Mouse (Mus musculus) C2C12 (cell line): ENCODE measurements around the gene Kcnip3. TPM values are rescaled to one million over a fixed set of nuclear protein-coding genes. Genes with fewer than 3 reads are reported as not detected.

Source experiments
- H3K27me3 ChIP-seq: one replicate; pipeline ENCODE4 v1.6.1; 2011; ENCODE audit not compliant: control insufficient read depth, insufficient read depth, insufficient read length
- H3K36me3 ChIP-seq: one replicate; pipeline ENCODE4 v1.6.1; 2011; ENCODE audit not compliant: control insufficient read depth, insufficient read depth
- H3K4me3 ChIP-seq: one replicate; pipeline ENCODE4 v1.5.1; 2011; ENCODE audit warnings: mild to moderate bottlenecking, control low read depth; ENCODE audit not compliant: poor library complexity, insufficient read depth, severe bottlenecking
- H3K79me2 ChIP-seq: one replicate; pipeline ENCODE4 v1.6.1; 2011; ENCODE audit not compliant: control insufficient read depth, insufficient read depth
- H3K79me3 ChIP-seq: one replicate; pipeline ENCODE4 v1.6.1; 2011; ENCODE audit warnings: low read depth, control low read depth
- H3ac ChIP-seq: one replicate; pipeline ENCODE3; 2011; ENCODE audit warnings: low read depth; ENCODE audit not compliant: control insufficient read depth, insufficient read length
- CEBPB ChIP-seq: IDR thresholded peaks from one replicate; pipeline ENCODE4 v1.6.1; 2011; ENCODE audit warnings: low read depth, mild to moderate bottlenecking, control low read depth, moderate library complexity
- CTCF ChIP-seq: IDR thresholded peaks from one replicate; pipeline ENCODE4 v1.5.1; 2011; ENCODE audit not compliant: control insufficient read depth, insufficient read depth, insufficient read length
- FOSL1 ChIP-seq: IDR thresholded peaks from one replicate; pipeline ENCODE4 v1.8.0; 2011; ENCODE audit warnings: mild to moderate bottlenecking, low read length; ENCODE audit not compliant: poor library complexity, insufficient read depth, severe bottlenecking
- MAX ChIP-seq: IDR thresholded peaks from one replicate; pipeline ENCODE4 v1.6.1; 2011; ENCODE audit warnings: mild to moderate bottlenecking, control low read depth
- MYOD1 ChIP-seq: IDR thresholded peaks from one replicate; pipeline ENCODE4 v1.6.1; 2011; ENCODE audit warnings: low read depth; ENCODE audit not compliant: control insufficient read depth, insufficient read length
- MYOG ChIP-seq: IDR thresholded peaks from one replicate; pipeline ENCODE4 v1.6.1; 2011; ENCODE audit not compliant: control insufficient read depth, insufficient read length; ENCODE audit errors: extremely low read depth
- USF1 ChIP-seq: IDR thresholded peaks from one replicate; pipeline ENCODE4 v1.6.1; 2011; ENCODE audit warnings: low read depth, mild to moderate bottlenecking, control low read depth, moderate library complexity
- polyA plus RNA-seq: library from polyadenylated mRNA; unstranded; fragments of >200 nt; fragmentation: generic; extraction: Trizol; gene quantifications from one replicate; pipeline ENCODE4 v1.2.1, GENCODE M21; 2012; ENCODE audit warnings: missing spikeins

Kcnip3 gene
- polyA plus RNA-seq, 1 experiment: 0.33 TPM

- TF ChIP-seq MYOD1: no peak
- no peak for TF ChIP-seq FOSL1
- no peak for TF ChIP-seq CTCF
- TF ChIP-seq CEBPB: no peak
- no peak for TF ChIP-seq MYOG
- no peak for TF ChIP-seq MAX
- no peak for TF ChIP-seq USF1
- Histone ChIP-seq H3K4me3 (no peak overlapping the region), H3K79me2 (no peaks in the 10 kb centered on the region), H3ac (no peak overlapping the region), H3K79me3 (no peaks in the 10 kb centered on the region), H3K36me3 (no peaks in the 10 kb centered on the region), H3K27me3 (peaks cover 66% of the 10 kb centered on the region)
Measured at GRCm38 (mm10) chr2:127521172-127522005, 505 bp downstream of the Kcnip3 start.

- TF ChIP-seq MYOG: no peak
- TF ChIP-seq USF1: no peak
- no peak for TF ChIP-seq MYOD1
- no peak for TF ChIP-seq FOSL1
- no peak for TF ChIP-seq MAX
- TF ChIP-seq CTCF: no peak
- TF ChIP-seq CEBPB: no peak
- no peak overlapping the region for H3K4me3 ChIP-seq
- H3K27me3 ChIP-seq: peaks cover 76% of the 10 kb centered on the region
- H3K36me3 ChIP-seq: no peaks in the 10 kb centered on the region
- H3K79me3 ChIP-seq: no peaks in the 10 kb centered on the region
- no peaks in the 10 kb centered on the region for H3K79me2 ChIP-seq
- H3ac ChIP-seq: no peak overlapping the region
Measured at GRCm38 (mm10) chr2:127520123-127520522, 1.8 kb downstream of the Kcnip3 start.

GRCm38 (mm10) chr2:127519308-127519707, 2.6 kb downstream of the Kcnip3 start:
- TF ChIP-seq CTCF (no peak), MAX (no peak), CEBPB (no peak), MYOD1 (no peak), FOSL1 (no peak), USF1 (no peak), MYOG (no peak)
- H3K4me3 ChIP-seq: no peak overlapping the region
- H3K79me2 ChIP-seq: no peaks in the 10 kb centered on the region
- H3K79me3 ChIP-seq: no peaks in the 10 kb centered on the region
- H3K27me3 ChIP-seq: peaks cover 74% of the 10 kb centered on the region
- no peaks in the 10 kb centered on the region for H3K36me3 ChIP-seq
- H3ac ChIP-seq: no peak overlapping the region

GRCm38 (mm10) chr2:127518831-127519230, 3.1 kb downstream of the Kcnip3 start:
- no peaks in the 10 kb centered on the region for H3K79me2 ChIP-seq
- no peaks in the 10 kb centered on the region for H3K79me3 ChIP-seq
- no peak overlapping the region for H3ac ChIP-seq
- H3K27me3 ChIP-seq: peaks cover 70% of the 10 kb centered on the region
- no peak overlapping the region for H3K4me3 ChIP-seq
- no peaks in the 10 kb centered on the region for H3K36me3 ChIP-seq
- TF ChIP-seq MAX: no peak
- TF ChIP-seq USF1: no peak
- TF ChIP-seq CTCF: no peak
- no peak for TF ChIP-seq MYOG
- TF ChIP-seq MYOD1: no peak
- TF ChIP-seq CEBPB: no peak
- TF ChIP-seq FOSL1: no peak

- H3K27me3 ChIP-seq: peaks cover 66% of the 10 kb centered on the region
- H3ac ChIP-seq: no peak overlapping the region
- TF ChIP-seq MYOD1 (peak; percentile 86), FOSL1 (no peak)
- H3K79me3 ChIP-seq: no peaks in the 10 kb centered on the region
- H3K36me3 ChIP-seq: no peaks in the 10 kb centered on the region
- H3K79me2 ChIP-seq: no peaks in the 10 kb centered on the region
- H3K4me3 ChIP-seq: no peak overlapping the region
Measured at GRCm38 (mm10) chr2:127518273-127518672, 3.6 kb downstream of the Kcnip3 start.
